In the genomic region with DNA sequence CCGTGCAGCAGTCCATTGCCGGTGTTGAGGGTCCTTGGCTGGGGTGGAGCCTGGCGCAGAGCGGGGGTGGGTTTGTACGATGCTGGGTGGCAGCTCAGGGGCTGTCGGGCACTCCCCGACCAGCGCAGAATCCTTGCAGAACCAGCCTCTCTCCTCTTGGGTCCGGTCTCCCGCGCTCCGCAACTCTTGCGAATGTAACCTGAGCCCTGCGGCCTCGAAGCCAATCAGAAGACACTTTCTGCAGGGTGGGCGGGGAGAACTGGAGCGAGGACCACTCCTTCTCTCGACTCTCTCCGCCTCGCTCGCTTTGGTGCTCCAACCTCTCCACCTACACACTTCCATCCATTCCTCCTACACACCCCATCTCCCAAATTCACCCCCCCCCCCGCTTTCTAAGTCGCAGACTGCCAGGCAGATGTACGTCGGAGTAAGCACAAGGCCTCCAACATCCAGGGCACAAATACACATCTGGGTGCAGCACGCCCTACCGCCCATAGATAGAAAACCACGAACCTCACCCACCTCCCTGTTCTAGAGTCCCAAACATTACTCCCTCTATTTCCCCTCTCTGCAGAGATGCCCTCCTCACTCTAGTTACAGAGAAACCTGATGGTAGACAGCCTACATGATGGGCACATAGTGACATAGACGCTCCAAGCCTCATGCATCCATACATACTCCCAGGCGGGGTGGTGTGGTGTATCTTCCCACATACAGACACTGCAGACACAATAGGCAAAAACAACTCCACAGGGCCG, we compare ENCODE assay signal across 8 mouse cellular contexts. TPM values are rescaled to one million over a fixed set of nuclear protein-coding genes. Genes with fewer than 3 reads are reported as not detected.
DNase-seq lines count a peak whose midpoint lies in the region; ATAC-seq and TF ChIP-seq lines count a peak whose summit lies in the region.

Nrgn (minus strand) TSS at position 369 of the 758 bp plus-strand sequence.

- peaks cover 16% of the 10 kb centered on the region for H3K4me1 ChIP-seq in forebrain, embryonic 14.5 days (ENCODE audit: control insufficient read depth, insufficient read depth, low read length)
- H3K4me1 ChIP-seq in liver, postnatal 0 days (ENCODE audit: insufficient read depth): peaks cover 26% of the 10 kb centered on the region
- H3K4me1 ChIP-seq in neural tube, embryonic 15.5 days: peaks cover 19% of the 10 kb centered on the region

- peak within 1 kb of the TSS; percentile 37 for H3K4me3 ChIP-seq in forebrain, embryonic 14.5 days (ENCODE audit: low read depth, low read length)
- H3K4me3 ChIP-seq in liver, postnatal 0 days (ENCODE audit: low read depth, low read length): peak within 1 kb of the TSS; percentile 43
- peak within 1 kb of the TSS; percentile 50 for H3K4me3 ChIP-seq in neural tube, embryonic 15.5 days (replicated peaks)

- peak; percentile 95 for ATAC-seq in forebrain, embryonic 14.5 days
- ATAC-seq in liver, postnatal 0 days: peak; percentile 81
- peak; percentile 90 for ATAC-seq in neural tube, embryonic 15.5 days (ENCODE audit: low FRiP score)

- peak; percentile 61 for DNase-seq in CD4-positive, CD25-positive, alpha-beta regulatory T cell, adult 2 months (ENCODE audit: low read depth, low spot score)
- DNase-seq in adrenal gland, postnatal 36 days: peak; percentile 88
- DNase-seq in forebrain, embryonic 14.5 days (ENCODE audit: low spot score): peak; percentile 92
- peak; percentile 80 to 81 for DNase-seq in heart, postnatal 14 days
- peak; percentile 39 for DNase-seq in large intestine, adult 2 months (ENCODE audit: low read depth, low spot score)
- peak; percentile 74 for DNase-seq in liver, postnatal 0 days
- peak; percentile 71 for DNase-seq in thymus, postnatal 0 days (ENCODE audit: low spot score)

- intact Hi-C loops in heart, postnatal 14 days (cut with DNase I): loop anchor here (5.0 kb wide), 1 partner anchor 60 kb away; the partner anchor contains the start of gene Spa17

- peak within 1 kb of the TSS; percentile 54 for H3K9ac ChIP-seq in forebrain, embryonic 14.5 days (ENCODE audit: low read length)
- no peak within 1 kb of the TSS; the same call in 1 of the 2 replicates for H3K9ac ChIP-seq in liver, postnatal 0 days (replicated peaks)
- peak within 1 kb of the TSS; percentile 40 for H3K9ac ChIP-seq in neural tube, embryonic 15.5 days (replicated peaks)

- 3% methylated on average over 31 of the region's 31 CpGs for WGBS in forebrain, embryonic 14.5 days
- 5% methylated on average over 31 of the region's 31 CpGs for WGBS in large intestine, adult 2 months
- WGBS in liver, postnatal 0 days (ENCODE audit: insufficient replicate concordance): 3% methylated on average over 31 of the region's 31 CpGs
- 6% methylated on average over 27 of the region's 31 CpGs for WGBS in neural tube, embryonic 15.5 days

- H3K27ac ChIP-seq in forebrain, embryonic 14.5 days (ENCODE audit: low read depth, low read length): no peak within 1 kb of the TSS
- H3K27ac ChIP-seq in liver, postnatal 0 days (ENCODE audit: low read depth): no peak within 1 kb of the TSS
- H3K27ac ChIP-seq in neural tube, embryonic 15.5 days (replicated peaks): no peak within 1 kb of the TSS

- no peak for TF ChIP-seq CTCF in liver, postnatal 0 days (IDR thresholded peaks at IDR 0.05; ENCODE audit: low read depth)

- H3K36me3 ChIP-seq in forebrain, embryonic 14.5 days (ENCODE audit: control insufficient read depth, insufficient read depth, low read length): no peaks in the 10 kb centered on the region
- H3K36me3 ChIP-seq in liver, postnatal 0 days (replicated peaks; ENCODE audit: insufficient read depth, low read length): no peaks in the 10 kb centered on the region
- no peaks in the 10 kb centered on the region for H3K36me3 ChIP-seq in neural tube, embryonic 15.5 days

- peaks cover 30% of the 10 kb centered on the region for H3K27me3 ChIP-seq in forebrain, embryonic 14.5 days (replicated peaks; ENCODE audit: control insufficient read depth, insufficient read depth, low read length)
- peaks cover 18% of the 10 kb centered on the region for H3K27me3 ChIP-seq in liver, postnatal 0 days (ENCODE audit: insufficient read depth, low read length)
- peaks cover 68% of the 10 kb centered on the region for H3K27me3 ChIP-seq in neural tube, embryonic 15.5 days (replicated peaks)

- H3K9me3 ChIP-seq in forebrain, embryonic 14.5 days (replicated peaks; ENCODE audit: control insufficient read depth, low read length): no peaks in the 10 kb centered on the region
- no peaks in the 10 kb centered on the region for H3K9me3 ChIP-seq in liver, postnatal 0 days (ENCODE audit: low read length)
- no peaks in the 10 kb centered on the region for H3K9me3 ChIP-seq in neural tube, embryonic 15.5 days (replicated peaks)

- H3K4me2 ChIP-seq in forebrain, embryonic 14.5 days (ENCODE audit: low read length): peak within 1 kb of the TSS; percentile 90
- H3K4me2 ChIP-seq in liver, postnatal 0 days (ENCODE audit: low read depth, low read length): peak within 1 kb of the TSS; percentile 83
- H3K4me2 ChIP-seq in neural tube, embryonic 15.5 days: peak within 1 kb of the TSS; percentile 88

- TF ChIP-seq EP300 in liver, postnatal 0 days (IDR thresholded peaks at IDR 0.05; ENCODE audit: low read depth): no peak

RNA-seq across cellular contexts. Expression of gene Nrgn, which starts in this region (rescaled TPM):
- total RNA-seq in adrenal gland, postnatal 36 days (2021): 1 to 10 TPM; 1.2 to 3.8 TPM
- 7.4 and 14.8 TPM in 2 replicates for polyA plus RNA-seq in forebrain, embryonic 14.5 days (2014; fragmentation: Nextera tagmentation; extraction: Ambion mirVana)
- 1 to 10 TPM; 2.4 to 3.9 TPM for total RNA-seq in heart, postnatal 14 days (2021)
- polyA plus RNA-seq in large intestine, adult 2 months (2012; rRNA removed): 2.9 TPM in 2 replicates
- polyA plus RNA-seq in liver, postnatal 0 days (2015; fragmentation: Nextera tagmentation; extraction: Ambion mirVana): 7.4 and 9.3 TPM in 2 replicates
- 3.8 and 6.9 TPM in 2 replicates for polyA plus RNA-seq in neural tube, embryonic 15.5 days (2015; fragmentation: Nextera tagmentation; extraction: Ambion mirVana)
- 6.8 and 8.4 TPM in 2 replicates for polyA plus RNA-seq in thymus, postnatal 0 days (2015; fragmentation: Nextera tagmentation; extraction: Ambion mirVana)

Comparison
In these comparisons a context has a peak if more than half of its experiments do, and no peak if none do; other contexts are left out.
1. DNase-seq: peak in every context shown above with its lines; median percentile 92 in forebrain, embryonic 14.5 days; 88 in adrenal gland, postnatal 36 days; 80 in heart, postnatal 14 days; 74 in liver, postnatal 0 days; 71 in thymus, postnatal 0 days; 61 in CD4-positive, CD25-positive, alpha-beta regulatory T cell, adult 2 months; 39 in large intestine, adult 2 months.